Mouse (Mus musculus): ENCODE results near the gene Zfp524. TPM values are rescaled to one million over a fixed set of nuclear protein-coding genes. Genes with fewer than 3 reads are reported as not detected.

Zfp524 gene
- polyA plus RNA-seq, 1 experiment: 15.7 TPM

DNA sequence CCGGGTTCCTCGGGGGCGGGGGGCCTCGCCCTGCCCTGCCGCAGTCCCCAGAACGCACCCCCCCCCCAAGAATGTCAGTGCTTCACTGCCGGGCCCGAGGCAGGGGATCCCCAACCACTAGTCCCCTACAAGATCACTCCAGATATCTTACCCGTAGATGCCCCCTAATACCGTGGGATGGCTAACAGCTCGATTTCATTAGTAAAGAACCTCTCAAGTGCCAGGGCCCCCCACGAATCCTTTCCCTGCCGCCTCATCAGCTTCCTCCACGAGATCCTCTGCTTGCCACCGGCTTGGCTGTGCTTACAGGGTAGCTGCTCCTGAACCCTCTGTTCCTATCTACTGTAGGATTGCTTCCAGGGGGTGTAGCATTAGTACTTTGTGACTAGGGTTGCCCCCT, 6.5 kb downstream of the Zfp524 start:
- TF ChIP-seq TCF3 (IDR thresholded peaks at IDR 0.05; ENCODE audit: insufficient read length, low read depth): no peak
- Histone ChIP-seq H3K36me3 (ENCODE audit: control insufficient read depth, insufficient read depth) (peaks cover 10% of the 10 kb centered on the region), H3K79me2 (ENCODE audit: control insufficient read depth, insufficient read depth) (peaks cover 52% of the 10 kb centered on the region), H3K4me3 (peak overlapping the region; percentile 69), H3K27me3 (ENCODE audit: control insufficient read depth, insufficient read depth, insufficient read length) (no peaks in the 10 kb centered on the region), H3ac (ENCODE audit: control insufficient read depth, insufficient read length) (peak overlapping the region; percentile 92), H3K4me2 (ENCODE audit: low read depth) (peak overlapping the region; percentile 88)

DNA sequence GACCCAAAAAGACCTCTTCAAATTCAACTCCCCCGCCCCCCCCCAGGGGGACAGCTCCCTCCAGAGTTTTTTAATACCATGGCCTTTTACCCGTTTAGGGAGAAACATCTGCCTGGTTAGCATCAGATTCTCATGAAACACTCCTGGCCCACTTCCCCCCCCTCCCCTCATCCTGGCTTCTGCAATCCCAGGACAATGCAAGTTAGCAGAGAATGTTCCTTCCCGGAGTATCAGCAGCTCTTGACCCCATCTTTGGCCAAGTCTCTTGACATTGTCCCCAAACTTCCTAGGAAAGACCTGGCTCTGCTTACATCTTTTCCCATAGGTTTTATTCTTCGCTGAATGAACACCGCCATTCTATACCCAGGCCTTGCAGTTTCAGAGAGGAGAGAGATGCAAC, 7.0 kb downstream of the Zfp524 start:
- peaks cover 10% of the 10 kb centered on the region for H3K36me3 ChIP-seq (ENCODE audit: control insufficient read depth, insufficient read depth)

DNA sequence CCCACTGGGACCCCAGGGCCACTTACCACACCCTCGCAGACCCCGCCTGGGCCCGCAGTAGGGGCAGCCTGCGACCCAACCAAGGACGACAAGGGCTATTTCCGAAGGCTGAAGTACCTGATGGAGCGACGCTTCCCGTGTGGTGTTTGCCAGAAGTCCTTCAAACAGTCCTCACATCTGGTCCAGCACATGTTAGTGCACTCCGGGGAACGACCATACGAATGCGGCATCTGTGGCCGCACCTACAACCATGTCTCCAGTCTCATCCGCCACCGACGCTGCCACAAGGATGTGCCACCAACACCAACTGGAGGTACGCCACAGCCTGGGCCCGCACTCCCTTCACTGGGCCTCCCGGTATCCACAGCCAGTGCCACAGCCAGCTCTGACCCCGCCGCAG, 15.3 kb downstream of the Zfp524 start:
- Histone ChIP-seq H3K4me3 (no peak overlapping the region), H3K79me2 (ENCODE audit: control insufficient read depth, insufficient read depth) (peaks cover 8% of the 10 kb centered on the region), H3K4me2 (ENCODE audit: low read depth) (no peak overlapping the region)

More for the DNA sequence above, 7.0 kb downstream of the Zfp524 start:
- no peak for TF ChIP-seq POLR2AphosphoS2 (IDR thresholded peaks at IDR 0.05; ENCODE audit: insufficient read length, low read depth)
- no peak for TF ChIP-seq MYOD1 (IDR thresholded peaks at IDR 0.05; ENCODE audit: control insufficient read depth in 1 of 3, insufficient read length in 2 of 3, low read depth in 2 of 3)
- no peak for TF ChIP-seq USF1 (IDR thresholded peaks at IDR 0.05; ENCODE audit: low read depth)
- no peak for TF ChIP-seq POLR2A (IDR thresholded peaks at IDR 0.05; ENCODE audit: insufficient read length, low read depth)
- no peak for TF ChIP-seq SRF (IDR thresholded peaks at IDR 0.05; ENCODE audit: control insufficient read depth, insufficient read length, low read depth)
- TF ChIP-seq TCF3 (IDR thresholded peaks at IDR 0.05; ENCODE audit: insufficient read length, low read depth): no peak
- H3K79me2 ChIP-seq (ENCODE audit: control insufficient read depth, insufficient read depth): peaks cover 56% of the 10 kb centered on the region
- H3K27me3 ChIP-seq (ENCODE audit: control insufficient read depth, insufficient read depth, insufficient read length): no peaks in the 10 kb centered on the region
- H3K4me2 ChIP-seq (ENCODE audit: low read depth): peak overlapping the region; percentile 88
- H3ac ChIP-seq (ENCODE audit: control insufficient read depth, insufficient read length): peak overlapping the region; percentile 92
- H3K4me3 ChIP-seq: peak overlapping the region; percentile 69

DNA sequence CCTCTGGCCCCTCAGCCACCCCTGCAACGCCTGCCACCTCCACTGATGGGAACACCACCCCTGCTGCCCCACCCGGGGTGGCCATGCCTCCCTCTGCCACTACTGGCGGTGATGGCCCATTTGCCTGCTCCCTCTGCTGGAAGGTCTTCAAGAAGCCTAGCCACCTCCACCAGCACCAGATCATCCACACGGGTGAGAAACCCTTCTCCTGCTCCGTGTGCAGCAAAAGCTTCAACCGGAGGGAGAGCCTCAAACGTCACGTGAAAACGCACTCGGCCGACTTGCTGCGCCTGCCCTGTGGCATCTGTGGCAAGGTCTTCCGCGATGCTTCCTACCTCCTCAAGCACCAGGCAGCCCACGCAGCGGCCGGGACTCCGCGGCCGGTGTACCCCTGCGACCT, 15.7 kb downstream of the Zfp524 start:
- TF ChIP-seq REST (IDR thresholded peaks at IDR 0.05; ENCODE audit: insufficient read depth, insufficient read length): no peak
- Histone ChIP-seq H3K79me2 (ENCODE audit: control insufficient read depth, insufficient read depth) (peaks cover 7% of the 10 kb centered on the region), H3K4me3 (no peak overlapping the region), H3K4me2 (ENCODE audit: low read depth) (no peak overlapping the region), H3K27me3 (ENCODE audit: control insufficient read depth, insufficient read depth, insufficient read length) (no peaks in the 10 kb centered on the region), H3K36me3 (ENCODE audit: control insufficient read depth, insufficient read depth) (peaks cover 27% of the 10 kb centered on the region), H3ac (ENCODE audit: control insufficient read depth, insufficient read length) (no peak overlapping the region)

More for the DNA sequence above, 15.3 kb downstream of the Zfp524 start:
- H3K36me3 ChIP-seq (ENCODE audit: control insufficient read depth, insufficient read depth): peaks cover 28% of the 10 kb centered on the region
- no peak for TF ChIP-seq E2F4 (IDR thresholded peaks at IDR 0.05; ENCODE audit: insufficient read depth)
- peak; percentile 43 for TF ChIP-seq POLR2AphosphoS2 (IDR thresholded peaks at IDR 0.05; ENCODE audit: insufficient read length, low read depth)
- TF ChIP-seq REST (IDR thresholded peaks at IDR 0.05; ENCODE audit: insufficient read depth, insufficient read length): no peak
- no peak for TF ChIP-seq SRF (IDR thresholded peaks at IDR 0.05; ENCODE audit: control insufficient read depth, insufficient read length, low read depth)
- H3K27me3 ChIP-seq (ENCODE audit: control insufficient read depth, insufficient read depth, insufficient read length): no peaks in the 10 kb centered on the region
- H3ac ChIP-seq (ENCODE audit: control insufficient read depth, insufficient read length): no peak overlapping the region

DNA sequence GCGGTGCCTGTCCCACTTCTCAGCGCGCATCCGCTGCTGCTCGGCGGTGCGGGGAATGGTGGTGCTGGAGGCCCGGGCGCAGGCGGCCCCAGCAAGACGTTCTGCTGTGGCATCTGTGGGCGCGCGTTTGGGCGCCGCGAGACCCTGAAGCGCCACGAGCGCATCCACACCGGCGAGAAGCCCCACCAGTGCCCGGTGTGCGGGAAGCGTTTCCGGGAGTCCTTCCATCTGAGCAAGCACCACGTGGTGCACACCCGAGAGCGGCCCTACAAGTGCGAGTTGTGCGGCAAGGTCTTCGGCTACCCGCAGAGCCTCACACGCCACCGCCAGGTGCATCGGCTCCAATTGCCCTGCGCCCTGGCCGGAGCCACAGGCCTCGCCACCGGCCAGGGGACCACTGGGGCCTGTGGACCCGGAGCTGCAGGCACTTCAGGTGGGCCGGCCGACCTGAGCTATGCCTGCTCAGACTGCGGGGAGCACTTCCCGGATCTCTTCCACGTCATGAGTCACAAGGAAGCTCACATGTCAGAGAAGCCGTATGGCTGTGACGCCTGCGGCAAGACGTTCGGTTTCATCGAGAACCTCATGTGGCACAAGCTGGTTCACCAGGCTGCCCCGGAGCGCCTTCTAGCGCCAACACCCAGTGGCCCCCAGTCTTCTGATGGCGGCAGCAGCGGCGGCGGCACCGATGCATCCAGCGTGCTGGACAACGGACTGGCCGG, 16.5 kb downstream of the Zfp524 start:
- no peak overlapping the region for H3K4me2 ChIP-seq (ENCODE audit: low read depth)
- H3K36me3 ChIP-seq (ENCODE audit: control insufficient read depth, insufficient read depth): peaks cover 26% of the 10 kb centered on the region
- TF ChIP-seq POLR2A (IDR thresholded peaks at IDR 0.05; ENCODE audit: insufficient read length, low read depth): no peak
- TF ChIP-seq POLR2AphosphoS2 (IDR thresholded peaks at IDR 0.05; ENCODE audit: insufficient read length, low read depth): no peak
- TF ChIP-seq REST (IDR thresholded peaks at IDR 0.05; ENCODE audit: insufficient read depth, insufficient read length): no peak
- TF ChIP-seq TCF12 (IDR thresholded peaks at IDR 0.05; ENCODE audit: insufficient read depth, poor library complexity, severe bottlenecking): no peak
- TF ChIP-seq MAX (IDR thresholded peaks at IDR 0.05; ENCODE audit: low read depth): no peak
- TF ChIP-seq SRF (IDR thresholded peaks at IDR 0.05; ENCODE audit: control insufficient read depth, insufficient read length, low read depth): no peak
- no peak for TF ChIP-seq USF1 (IDR thresholded peaks at IDR 0.05; ENCODE audit: low read depth)
- TF ChIP-seq MYOG (IDR thresholded peaks at IDR 0.05; ENCODE audit: control insufficient read depth in 1 of 3, insufficient read depth in 1 of 3, insufficient read length in 2 of 3, low read depth in 2 of 3): no peak
- no peak for TF ChIP-seq E2F4 (IDR thresholded peaks at IDR 0.05; ENCODE audit: insufficient read depth)
- no peak for TF ChIP-seq TCF3 (IDR thresholded peaks at IDR 0.05; ENCODE audit: insufficient read length, low read depth)
- TF ChIP-seq MYOD1 (IDR thresholded peaks at IDR 0.05; ENCODE audit: control insufficient read depth in 1 of 3, insufficient read length in 2 of 3, low read depth in 2 of 3): no peak
- no peak overlapping the region for H3K4me3 ChIP-seq
- peaks cover 7% of the 10 kb centered on the region for H3K79me2 ChIP-seq (ENCODE audit: control insufficient read depth, insufficient read depth)
- H3ac ChIP-seq (ENCODE audit: control insufficient read depth, insufficient read length): no peak overlapping the region
- H3K27me3 ChIP-seq (ENCODE audit: control insufficient read depth, insufficient read depth, insufficient read length): no peaks in the 10 kb centered on the region

DNA sequence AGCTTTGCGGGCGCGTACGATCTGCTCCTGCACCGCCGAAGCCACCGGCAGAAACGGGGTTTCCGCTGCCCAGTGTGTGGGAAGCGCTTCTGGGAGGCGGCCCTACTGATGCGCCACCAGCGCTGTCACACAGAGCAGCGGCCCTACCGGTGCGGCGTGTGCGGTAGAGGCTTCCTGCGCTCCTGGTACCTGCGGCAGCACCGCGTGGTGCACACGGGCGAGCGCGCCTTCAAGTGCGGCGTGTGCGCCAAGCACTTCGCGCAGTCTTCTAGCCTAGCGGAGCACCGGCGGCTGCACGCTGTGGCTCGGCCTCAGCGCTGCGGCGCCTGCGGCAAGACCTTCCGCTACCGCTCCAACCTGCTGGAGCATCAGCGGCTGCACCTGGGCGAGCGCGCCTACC, 17.3 kb downstream of the Zfp524 start:
- Histone ChIP-seq H3K4me2 (ENCODE audit: low read depth) (no peak overlapping the region), H3K4me3 (no peak overlapping the region), H3K36me3 (ENCODE audit: control insufficient read depth, insufficient read depth) (peaks cover 25% of the 10 kb centered on the region), H3ac (ENCODE audit: control insufficient read depth, insufficient read length) (no peak overlapping the region), H3K27me3 (ENCODE audit: control insufficient read depth, insufficient read depth, insufficient read length) (no peaks in the 10 kb centered on the region), H3K79me2 (ENCODE audit: control insufficient read depth, insufficient read depth) (no peaks in the 10 kb centered on the region)
- TF ChIP-seq SRF (IDR thresholded peaks at IDR 0.05; ENCODE audit: control insufficient read depth, insufficient read length, low read depth): no peak
- TF ChIP-seq MYOD1 (IDR thresholded peaks at IDR 0.05; ENCODE audit: control insufficient read depth in 1 of 3, insufficient read length in 2 of 3, low read depth in 2 of 3): no peak
- TF ChIP-seq E2F4 (IDR thresholded peaks at IDR 0.05; ENCODE audit: insufficient read depth): no peak
- peak; percentile 52 for TF ChIP-seq POLR2AphosphoS2 (IDR thresholded peaks at IDR 0.05; ENCODE audit: insufficient read length, low read depth)
- no peak for TF ChIP-seq CEBPB (IDR thresholded peaks at IDR 0.05; ENCODE audit: insufficient read depth, poor library complexity, severe bottlenecking)
- TF ChIP-seq POLR2A (IDR thresholded peaks at IDR 0.05; ENCODE audit: insufficient read length, low read depth): no peak
